Mouse (Mus musculus) kidney, adult 2 months (tissue): ENCODE results near the gene Aebp1.

Experiments
- CTCF ChIP-seq: fragments of 200-500 bp; conservative IDR thresholded peaks from 2 replicates; pipeline ENCODE4 v1.5.1; 2011; ENCODE audit warnings: low read depth, mild to moderate bottlenecking, control low read depth, low read length, moderate library complexity, mixed read lengths; ENCODE audit not compliant: insufficient read depth, insufficient read length
- POLR2A ChIP-seq: fragments of 200-500 bp; IDR thresholded peaks from one replicate; pipeline ENCODE4 v1.6.1; 2011; ENCODE audit warnings: low read depth, low read length, control low read depth

DNA sequence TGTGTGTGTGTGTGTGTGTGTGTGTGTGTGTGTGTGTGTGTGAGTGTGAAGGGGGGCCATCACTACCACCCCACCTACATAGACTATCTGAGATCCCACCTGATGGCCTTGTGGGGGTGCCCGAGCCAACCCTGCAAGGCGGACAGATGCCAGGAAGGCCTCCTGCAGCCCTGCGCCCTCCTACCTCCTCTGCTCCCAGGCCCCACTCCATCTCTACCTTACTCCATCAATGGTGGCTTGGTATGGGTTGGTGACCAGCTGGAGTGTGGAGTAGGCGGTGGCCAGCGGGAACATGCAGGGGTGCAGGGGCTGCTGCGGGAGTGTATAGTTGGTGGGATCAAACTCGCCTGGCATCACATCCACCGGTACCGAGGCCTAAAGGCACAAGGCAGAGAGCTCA lies 11.4 kb downstream of the Aebp1 start:
- TF ChIP-seq POLR2A (no peak), CTCF (no peak)
